Comparison of ENCODE assay signal across 25 mouse cellular contexts in the genomic region with DNA sequence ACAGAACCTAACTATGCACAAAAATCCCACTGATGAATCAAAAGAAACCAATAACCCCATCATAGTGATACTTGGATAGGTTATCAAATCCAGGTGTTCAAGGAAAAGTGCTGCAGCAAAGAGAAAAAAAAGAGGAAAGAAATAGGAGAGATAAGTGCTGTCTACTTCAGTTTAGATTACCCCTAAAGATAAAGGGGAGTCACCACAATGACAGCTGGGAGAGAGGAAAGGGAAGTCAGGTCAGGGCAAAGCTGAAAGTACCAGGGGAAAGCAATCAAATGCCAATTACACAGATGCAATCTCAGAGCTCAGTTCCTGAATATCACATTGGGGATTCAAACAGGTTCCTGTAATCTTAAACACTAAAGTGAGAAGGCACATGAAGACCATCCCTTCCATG.
DNase-seq lines count a peak whose midpoint lies in the region; ATAC-seq and TF ChIP-seq lines count a peak whose summit lies in the region.
"Had no signal": no experiment of that assay in that cellular context is flagged by ENCODE, and none has a peak within 500 bp of the region (broad histone marks: within the 10 kb centered on the region; RNA-seq: fewer than 3 reads in every experiment).

No protein-coding gene starts in this region.

- no peaks in the 10 kb centered on the region for H3K4me1 ChIP-seq in MEL (ENCODE audit: control insufficient read depth in 1 of 2, insufficient read depth in 2 of 2, low read length in 2 of 2)

- no peak for TF ChIP-seq POLR2A in MEL (IDR thresholded peaks at IDR 0.05; ENCODE audit: control insufficient read depth in 1 of 2, insufficient read depth in 1 of 2, low read depth in 1 of 2, low read length in 2 of 2, poor library complexity in 1 of 2)

- H3K9me3 ChIP-seq in MEL (replicated peaks; ENCODE audit: insufficient read depth, low read length), result no peaks in the 10 kb centered on the region
- H3K9me3 ChIP-seq: G1E had no signal

- H3K79me2 ChIP-seq in MEL (ENCODE audit: control insufficient read depth, insufficient read depth, low read length, poor library complexity), result no peaks in the 10 kb centered on the region

- no peak overlapping the region for H3K9ac ChIP-seq in MEL (ENCODE audit: control insufficient read depth, low read depth, low read length, poor library complexity, severe bottlenecking)

- no peaks in the 10 kb centered on the region for H3K36me3 ChIP-seq in MEL (ENCODE audit: control insufficient read depth in 1 of 2, insufficient read depth in 2 of 2, low read length in 2 of 2)
- H3K36me3 ChIP-seq: G1E had no signal

- TF ChIP-seq EP300 in MEL (IDR thresholded peaks at IDR 0.05; ENCODE audit: low read depth in 1 of 2, low read length in 2 of 2), result peak in 1 of 2 experiments; percentile 61; a peak in 1 of 4 replicates

- TF ChIP-seq CTCF in MEL (IDR thresholded peaks at IDR 0.05 in 2 of 3, conservative IDR thresholded peaks at IDR 0.05 in 1 of 3; ENCODE audit: control insufficient read depth in 1 of 3, insufficient read depth in 1 of 3, low read depth in 2 of 3, low read length in 3 of 3, poor library complexity in 1 of 3, severe bottlenecking in 1 of 3), result no peak

- H3K27ac ChIP-seq in MEL (ENCODE audit: control insufficient read depth, low read depth, low read length), result no peak overlapping the region

- DNase-seq in lung, postnatal 36 days, result peak; percentile 1
- no peak for DNase-seq in lung, adult 18-20 months
- DNase-seq in 416B (ENCODE audit: low read depth) (peak; percentile 11), MEL (ENCODE audit: low read depth, low spot score) (peak; percentile 44), MEL-GATA-1-ER (ENCODE audit: extremely low read depth, low read depth) (peak; percentile 29)
- no peak for DNase-seq in left cerebral cortex, postnatal 4 days
- DNase-seq in frontal cortex, postnatal 14 days (ENCODE audit: low spot score in 2 of 2), result no peak
- DNase-seq: adrenal gland, adult 2 months; adrenal gland, adult 8-10 months; adrenal gland, postnatal 10 days; adrenal gland, postnatal 14 days; adrenal gland, postnatal 25 days; adrenal gland, postnatal 36 days; B cell, adult 2 months; cerebellum, adult 11 months; cerebellum, adult 11-12 months; cerebellum, adult 18-20 months; cerebellum, adult 2 months; cerebellum, adult 8-10 months had no signal

- H3K27me3 ChIP-seq in MEL (ENCODE audit: control insufficient read depth in 1 of 2, insufficient read depth in 2 of 2, low read length in 2 of 2), result no peaks in the 10 kb centered on the region
- H3K27me3 ChIP-seq: CH12.LX, Patski had no signal

- intact Hi-C loops in left cerebral cortex, postnatal 4 days (cut with DNase I), result no loop called here

- H3K4me3 ChIP-seq in MEL (ENCODE audit: control insufficient read depth in 1 of 2, insufficient read depth in 1 of 2, low read depth in 2 of 2, low read length in 2 of 2), result no peak overlapping the region

- no peak for ATAC-seq in erythroblast, adult 5-6 weeks (replicated peaks; ENCODE audit: low FRiP score, poor library complexity, severe bottlenecking)
- ATAC-seq: activated CD4-positive, CD25-positive, alpha-beta regulatory T cell, adult 4 months; CD4-positive, CD25-positive, alpha-beta regulatory T cell, adult 4 months; Patski had no signal

- no peak for TF ChIP-seq RAD21 in MEL (IDR thresholded peaks at IDR 0.05; ENCODE audit: low read depth, low read length)

TF ChIP-seq in MEL, 35 proteins besides CTCF, POLR2A, EP300 and RAD21:
- 0 out of 2 replicates have a peak, but pooled peaks have one; percentile 31 for TF ChIP-seq MYB (IDR thresholded peaks at IDR 0.05; ENCODE audit: low read depth, low read length)
- no peak for TF ChIP-seq ELF1 (IDR thresholded peaks at IDR 0.05; ENCODE audit: low read depth, low read length)
- TF ChIP-seq ZNF384 (IDR thresholded peaks at IDR 0.05; ENCODE audit: low read depth, low read length), result peak; percentile 40; the same call in 1 of the 2 replicates
- TF ChIP-seq ZMIZ1 (IDR thresholded peaks at IDR 0.05; ENCODE audit: low read depth, low read length), result no peak
- TF ChIP-seq E2F4 (IDR thresholded peaks at IDR 0.05; ENCODE audit: borderline replicate concordance, low read depth, low read length), result no peak
- 0 out of 2 replicates have a peak, but pooled peaks have one; percentile 33 for TF ChIP-seq HCFC1 (IDR thresholded peaks at IDR 0.05; ENCODE audit: low read depth, low read length)
- peak; percentile 39; the same call in 1 of the 2 replicates for TF ChIP-seq TCF12 (IDR thresholded peaks at IDR 0.05; ENCODE audit: low read depth, low read length)
- no peak for TF ChIP-seq KAT2A (conservative IDR thresholded peaks at IDR 0.05; ENCODE audit: low read depth, low read length)
- TF ChIP-seq GATA1 (IDR thresholded peaks at IDR 0.05; ENCODE audit: low read depth, low read length), result peak; percentile 81
- peak; percentile 80 for TF ChIP-seq ETS1 (IDR thresholded peaks at IDR 0.05; ENCODE audit: low read depth, low read length)
TF ChIP-seq in MEL: peak in this region for 6.

Comparison
In these comparisons a context has a peak if more than half of its experiments do, and no peak if none do; other contexts are left out.
1. DNase-seq: peak in lung, postnatal 36 days (single experiment), 416B (single experiment), MEL (single experiment) and MEL-GATA-1-ER (single experiment); none in lung, adult 18-20 months (0 of 2), left cerebral cortex, postnatal 4 days (single experiment) and frontal cortex, postnatal 14 days (0 of 2).